Mouse (Mus musculus) hematopoietic stem cell, adult 5-6 weeks (primary cell): ENCODE measurements around the gene Tigar. TPM values are rescaled to one million over a fixed set of nuclear protein-coding genes. Genes with fewer than 3 reads are reported as not detected.

ENCODE experiments used
- total RNA-seq: library from RNA; stranded (forward); fragments of 172-1452, 232-1000 nt; gene quantifications from 2 replicates; pipeline ENCODE4 v1.2.3, GENCODE M21; 2017

Gene Tigar
- total RNA-seq, 1 experiment from 2014 or later = 3.4 TPM

Other genes starting within 250 kb of the Tigar start
- gene Dyrk4, start 187.7 kb downstream of the Tigar start, total RNA-seq = 2.6 TPM in 1 of 2 replicates, not detected in the other
- gene Rad51ap1, start 170.0 kb downstream of the Tigar start, total RNA-seq = 112 and 143 TPM in 2 replicates
- 26.1 and 53.5 TPM in 2 replicates for gene D6Wsu163e, start 169.6 kb downstream of the Tigar start, total RNA-seq
- not detected in 2 replicates for gene Fgf6, start 94.0 kb downstream of the Tigar start, total RNA-seq
- not detected in 2 replicates for gene Fgf23, start 36.7 kb downstream of the Tigar start, total RNA-seq
- 57.3 and 129 TPM in 2 replicates for gene Ccnd2, start 42.6 kb upstream of the Tigar start, total RNA-seq